Mouse (Mus musculus) CH12.LX (cell line): ENCODE results near the gene Olfr301.

Experiments
- CTCF ChIP-seq, 2 experiments: IDR thresholded peaks in 1 of 2; conservative IDR thresholded peaks in 1 of 2; 2 replicates each; pipeline ENCODE4 v1.5.1; 2011 to 2012; ENCODE audit warnings: low read depth in 2 of 2, low read length in 2 of 2, improper control_type of control experiment in 1 of 2, inconsistent platforms in 1 of 2, mild to moderate bottlenecking in 1 of 2, moderate library complexity in 1 of 2
- E2F4 ChIP-seq: IDR thresholded peaks from 2 replicates; pipeline ENCODE4 v1.6.1; 2011; ENCODE audit warnings: low read depth, low read length, improper control_type of control experiment; ENCODE audit not compliant: insufficient replicate concordance
- EP300 ChIP-seq: IDR thresholded peaks from 2 replicates; pipeline ENCODE4 v1.6.1; 2011; ENCODE audit warnings: low read length, improper control_type of control experiment
- HCFC1 ChIP-seq: IDR thresholded peaks from 2 replicates; pipeline ENCODE4 v1.6.1; 2012; ENCODE audit warnings: low read depth, mild to moderate bottlenecking, inconsistent platforms, low read length, improper control_type of control experiment
- MAX ChIP-seq: IDR thresholded peaks from 2 replicates; pipeline ENCODE4 v1.6.1; 2011; ENCODE audit warnings: low read length, improper control_type of control experiment
- NRF1 ChIP-seq: IDR thresholded peaks from 2 replicates; pipeline ENCODE4 v1.6.1; 2014; ENCODE audit warnings: low read depth, mild to moderate bottlenecking, inconsistent platforms, low read length, improper control_type of control experiment, moderate library complexity
- POLR2A ChIP-seq: IDR thresholded peaks from 2 replicates; pipeline ENCODE4 v1.6.1; 2011; ENCODE audit warnings: low read depth, mild to moderate bottlenecking, improper control_type of control experiment, low read length
- USF1 ChIP-seq: IDR thresholded peaks from 2 replicates; pipeline ENCODE4 v1.6.1; 2014; ENCODE audit warnings: low read depth, mild to moderate bottlenecking, inconsistent platforms, low read length, improper control_type of control experiment
- ZC3H11A ChIP-seq: IDR thresholded peaks from 2 replicates; pipeline ENCODE4 v1.6.1; 2012; ENCODE audit warnings: low read depth, mild to moderate bottlenecking, inconsistent platforms, low read length, improper control_type of control experiment
- ZMIZ1 ChIP-seq: IDR thresholded peaks from 2 replicates; pipeline ENCODE4 v1.6.1; 2012; ENCODE audit warnings: low read depth, mild to moderate bottlenecking, inconsistent platforms, low read length, improper control_type of control experiment

GRCm38 (mm10) chr7:86403546-86403945 is at the start of gene Olfr301:
- no peak for TF ChIP-seq NRF1
- TF ChIP-seq ZC3H11A: no peak
- TF ChIP-seq CTCF (conservative IDR thresholded peaks at IDR 0.05 in 1 of 2, IDR thresholded peaks at IDR 0.05 in 1 of 2; ENCODE audit: low read depth in 2 of 2, low read length in 2 of 2): no peak
- no peak for TF ChIP-seq USF1
- TF ChIP-seq EP300: no peak
- no peak for TF ChIP-seq E2F4
- no peak for TF ChIP-seq HCFC1
- TF ChIP-seq POLR2A: no peak
- no peak for TF ChIP-seq MAX
- no peak for TF ChIP-seq ZMIZ1
